Mouse (Mus musculus) urinary bladder, postnatal 4 days (tissue): ENCODE data around the gene Mrps10.
"Not testable (repeated sequence)": the region's sequence is repeated elsewhere in the genome, so short reads cannot be mapped to it uniquely, and the experiment has no call there.

Source experiments
- DNase-seq, 2 experiments: peaks; one replicate each; pipeline ENCODE4 v3.0.0; 2021 to 2022; ENCODE audit warnings: low spot score in 2 of 2

The Mrps10 gene

GRCm38 (mm10) chr17:47381917-47382316 lies 13.2 kb downstream of the Mrps10 start:
- no peak for DNase-seq

DNA sequence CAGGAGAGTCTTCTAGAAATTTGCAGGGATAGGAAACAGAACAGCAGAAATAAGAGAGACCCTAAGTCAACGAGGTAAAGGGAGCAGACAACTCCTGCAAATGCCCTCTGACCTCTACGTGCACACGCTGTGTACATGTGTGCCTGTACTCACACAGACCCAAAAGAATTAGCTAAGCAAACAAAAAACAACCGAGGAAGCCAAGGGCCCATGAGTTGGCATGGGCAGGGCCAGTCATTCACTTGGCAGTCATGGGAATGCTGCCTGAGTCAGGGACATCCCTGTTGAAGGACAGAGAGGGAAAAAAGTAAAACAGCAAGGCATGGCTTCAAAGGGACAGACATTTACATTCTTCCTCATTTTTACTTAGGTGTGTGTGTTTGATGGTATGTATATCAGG lies 14.6 kb downstream of the Mrps10 start:
- no peak for DNase-seq

DNA sequence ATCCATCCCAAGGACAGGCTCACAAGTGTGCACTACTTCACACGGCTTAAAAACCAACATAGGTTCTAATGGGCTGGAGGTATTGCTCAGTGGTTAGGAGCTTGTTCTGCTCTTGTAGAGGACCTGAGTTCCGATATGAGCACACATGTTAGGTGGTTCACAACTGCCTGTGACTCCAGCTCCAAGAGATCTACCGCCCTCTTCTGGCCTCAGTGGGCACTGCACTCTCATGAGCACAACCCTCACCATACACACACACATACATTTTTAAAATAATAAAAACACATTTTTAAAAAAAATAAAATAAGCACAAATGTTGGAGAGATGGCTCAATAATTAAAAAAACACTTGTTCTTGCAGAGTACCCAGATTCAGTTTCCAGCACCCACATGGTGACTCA lies 15.4 kb downstream of the Mrps10 start:
- DNase-seq = no peak

DNA sequence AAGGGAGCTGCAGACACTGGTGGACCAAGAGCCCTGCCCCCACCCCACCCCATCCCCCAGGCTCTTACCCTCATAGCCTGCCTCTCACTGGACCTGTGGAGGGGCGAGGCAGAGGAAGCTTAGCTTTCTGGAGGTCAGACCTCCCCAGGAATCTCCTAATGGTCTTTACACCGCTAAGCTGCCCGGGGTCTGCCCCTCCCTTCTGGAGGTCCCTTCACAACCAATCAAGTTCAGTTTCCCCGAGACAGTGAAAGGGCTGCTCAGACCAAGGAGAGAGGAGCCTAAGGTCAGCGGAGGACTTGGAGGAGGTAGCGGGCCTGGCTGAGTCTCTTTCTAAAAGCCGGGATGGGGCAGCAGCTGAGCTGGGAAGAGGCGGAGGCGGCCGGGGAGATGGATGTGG lies 16.5 kb downstream of the Mrps10 start, which contains the start of gene Guca1b:
Guca1b (plus strand) TSS at position 249 of the 400 bp plus-strand sequence.
- no peak for DNase-seq

DNA sequence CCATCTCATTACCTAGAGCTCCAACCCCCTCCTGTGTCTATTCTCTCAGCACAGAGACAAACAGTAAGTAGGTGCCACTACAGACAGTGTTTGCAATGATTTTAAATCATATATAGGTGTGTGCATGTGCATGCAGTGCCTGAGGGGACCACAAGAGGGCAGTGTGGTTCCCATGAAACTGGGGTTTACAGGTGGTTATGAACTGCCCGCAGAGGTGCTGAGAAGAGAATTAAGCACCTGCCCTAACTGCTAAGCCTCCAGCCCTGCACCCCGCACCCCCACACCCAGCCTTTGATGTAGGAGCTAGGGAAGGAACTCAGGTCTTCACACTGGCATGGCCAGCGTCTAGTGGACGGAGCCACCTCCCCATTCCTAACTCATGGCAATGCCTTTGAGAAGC lies 18.0 kb downstream of the Mrps10 start:
- DNase-seq = no peak

- no peak for DNase-seq
These were observed 25.7 kb downstream of the Mrps10 start for GRCm38 (mm10) chr17:47394223-47394869.

DNA sequence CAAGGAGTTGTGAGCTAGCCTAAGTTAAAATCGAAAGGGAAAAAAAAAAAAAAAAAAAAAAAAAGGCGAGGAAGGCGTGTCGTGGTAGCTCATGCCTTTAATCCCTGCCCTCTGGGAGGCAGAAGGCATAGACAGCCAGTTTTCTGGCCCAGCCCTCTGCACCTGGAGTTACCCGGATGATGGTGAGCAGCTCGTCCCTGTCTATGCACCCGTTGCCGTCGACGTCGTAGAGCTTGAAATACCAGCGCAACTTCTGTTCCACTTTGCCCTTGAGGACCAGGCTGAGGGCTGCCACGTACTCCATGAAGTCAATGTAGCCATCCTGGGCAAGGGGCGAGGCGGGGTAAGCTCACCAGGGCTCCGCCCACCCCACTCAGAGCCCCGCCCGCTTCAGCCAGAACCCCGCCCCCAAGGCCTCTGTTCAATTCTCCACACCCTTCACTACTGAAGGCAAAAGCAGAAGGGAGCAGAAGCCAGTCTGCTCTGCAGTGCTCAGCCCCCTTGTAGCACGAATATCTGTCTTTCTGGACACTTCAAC lies 26.8 kb downstream of the Mrps10 start:
- DNase-seq = peak; percentile 46 to 69

DNA sequence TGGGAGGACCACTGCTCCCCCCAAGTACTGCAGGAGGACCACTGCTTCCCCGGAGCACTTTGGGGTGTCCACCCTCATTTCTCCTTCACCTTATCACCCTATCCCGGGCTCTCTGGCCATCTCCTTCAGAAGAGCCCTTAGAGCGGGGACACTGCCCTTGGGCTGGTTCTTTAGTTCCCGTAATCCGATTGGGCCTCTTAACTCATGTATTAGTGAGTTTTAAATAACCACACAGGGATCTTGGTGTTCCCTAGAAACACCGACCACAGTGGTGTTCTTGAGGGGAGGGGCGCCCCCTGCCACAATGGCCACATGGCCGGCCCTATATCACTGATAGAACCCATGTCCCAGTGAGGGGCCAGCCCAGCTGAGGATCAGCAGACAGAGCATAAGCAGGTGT lies 30.4 kb downstream of the Mrps10 start:
- DNase-seq = no peak

DNA sequence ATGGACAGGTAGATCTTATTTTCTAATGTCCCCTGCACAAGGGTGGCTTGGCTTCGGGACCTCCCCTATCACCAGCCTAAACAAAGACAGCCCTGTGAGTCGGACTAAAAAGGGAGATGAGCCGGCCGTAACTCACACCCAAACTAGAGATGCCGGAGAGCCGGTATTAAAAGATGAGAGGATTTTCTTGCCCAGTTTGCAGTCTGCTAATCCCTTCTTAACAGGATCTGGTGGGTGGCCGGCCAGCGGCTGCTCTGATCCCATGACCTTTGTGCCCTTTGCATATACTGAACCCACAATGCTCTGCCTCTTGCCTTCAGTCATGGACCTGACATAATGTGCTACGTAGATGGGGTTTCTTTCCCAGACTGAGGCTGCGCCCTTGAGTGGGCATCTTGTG lies 31.8 kb downstream of the Mrps10 start, which contains the start of gene Guca1a:
Guca1a (minus strand) TSS at position 134 of the 400 bp plus-strand sequence.
- no peak for DNase-seq

GRCm38 (mm10) chr17:47407717-47408557 lies 39.2 kb downstream of the Mrps10 start:
- DNase-seq = no peak

GRCm38 (mm10) chr17:47408558-47408898 lies 39.8 kb downstream of the Mrps10 start:
- peak in 1 of 2 experiments; percentile 76 for DNase-seq

DNA sequence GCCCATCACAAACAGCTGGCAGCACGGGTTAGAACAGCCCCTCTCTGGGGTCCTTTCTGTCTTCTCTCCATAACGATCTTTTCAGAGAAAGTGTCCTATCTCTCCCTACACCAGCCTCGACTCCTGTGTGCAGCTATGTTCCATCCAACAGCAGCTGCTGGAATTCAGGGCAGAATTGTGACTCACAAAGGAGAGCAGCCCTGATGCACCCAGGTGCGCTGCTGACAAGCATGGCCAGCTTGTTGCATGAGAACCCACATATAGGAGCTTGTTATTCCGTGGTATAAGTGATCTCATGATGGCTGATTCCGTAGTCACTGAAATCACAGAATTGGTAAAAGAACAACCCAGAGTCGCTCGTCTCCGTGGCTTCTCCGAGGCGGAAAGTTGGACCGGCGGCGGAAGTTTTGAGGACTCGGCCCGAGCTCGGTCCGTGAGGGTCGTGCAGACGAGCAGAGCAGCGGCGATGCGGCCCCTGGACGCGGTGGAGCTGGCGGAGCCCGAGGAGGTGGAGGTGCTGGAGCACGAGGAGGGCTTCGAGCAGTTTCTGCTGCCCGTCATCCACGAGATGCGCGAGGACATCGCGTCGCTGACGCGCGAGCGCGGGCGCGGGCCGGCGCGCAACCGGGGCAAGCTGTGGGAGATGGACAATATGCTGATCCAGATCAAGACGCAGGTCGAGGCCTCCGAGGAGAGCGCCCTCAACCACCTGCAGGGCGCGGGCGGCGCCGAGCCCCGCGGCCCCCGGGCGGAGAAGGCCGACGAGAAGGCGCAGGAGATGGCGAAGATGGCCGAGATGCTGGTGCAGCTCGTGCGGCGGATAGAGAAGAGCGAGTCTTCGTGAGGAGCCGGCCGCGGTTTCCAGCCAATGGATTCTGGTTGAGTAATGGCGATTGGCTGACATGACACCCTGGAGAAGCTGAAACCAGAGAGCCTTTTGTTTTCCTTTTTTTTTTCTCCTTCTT lies 41.5 kb downstream of the Mrps10 start:
- not testable (repeated sequence) for DNase-seq

- no peak for DNase-seq
These were observed 51.5 kb downstream of the Mrps10 start for GRCm38 (mm10) chr17:47420195-47420594.

- no peak for DNase-seq
These were observed 52.9 kb downstream of the Mrps10 start for GRCm38 (mm10) chr17:47421566-47421965.

- DNase-seq = not testable (repeated sequence)
These were observed 53.9 kb downstream of the Mrps10 start for GRCm38 (mm10) chr17:47422616-47423015.

DNA sequence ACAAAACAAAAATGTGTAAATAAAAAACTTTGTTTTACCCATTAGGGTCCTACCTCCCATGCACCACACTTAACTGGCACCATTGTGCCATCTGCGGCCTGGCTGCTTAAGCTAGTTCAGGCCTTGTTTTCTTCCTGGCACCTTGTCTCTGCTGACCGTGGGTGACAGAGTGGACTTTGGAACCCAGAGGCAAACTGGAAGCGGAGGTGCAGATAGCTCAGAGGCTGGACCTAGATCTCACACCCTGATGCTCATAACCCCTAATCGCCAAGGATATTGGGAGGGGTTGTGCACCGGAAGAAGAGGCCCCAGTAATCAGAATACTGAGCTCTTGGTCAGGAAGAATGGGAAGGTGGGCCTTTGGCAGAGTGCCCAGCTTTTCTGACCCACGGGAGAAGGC lies 55.5 kb downstream of the Mrps10 start:
- no peak for DNase-seq

DNA sequence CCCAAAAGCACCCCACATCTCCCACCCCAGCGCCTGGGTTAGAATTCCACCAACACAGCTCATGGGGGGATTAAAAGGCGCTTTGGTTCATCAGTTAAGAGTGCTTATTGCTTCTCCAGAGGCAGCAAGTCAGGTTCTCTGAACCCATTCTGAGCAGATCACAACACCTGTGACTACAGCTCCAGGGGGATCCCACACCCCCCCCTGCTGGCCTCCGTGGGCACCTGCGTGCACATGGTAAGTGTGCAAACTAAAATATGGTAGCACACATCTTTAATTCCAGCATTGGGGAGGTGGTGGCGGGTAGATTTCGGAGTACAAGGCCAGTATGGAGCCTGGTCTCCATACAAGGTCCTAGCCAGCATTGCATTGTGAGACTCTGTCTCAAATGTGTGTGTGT lies 58.6 kb downstream of the Mrps10 start:
- DNase-seq = no peak

- no peak for DNase-seq
These were observed 60.2 kb downstream of the Mrps10 start for GRCm38 (mm10) chr17:47428831-47429304.

DNA sequence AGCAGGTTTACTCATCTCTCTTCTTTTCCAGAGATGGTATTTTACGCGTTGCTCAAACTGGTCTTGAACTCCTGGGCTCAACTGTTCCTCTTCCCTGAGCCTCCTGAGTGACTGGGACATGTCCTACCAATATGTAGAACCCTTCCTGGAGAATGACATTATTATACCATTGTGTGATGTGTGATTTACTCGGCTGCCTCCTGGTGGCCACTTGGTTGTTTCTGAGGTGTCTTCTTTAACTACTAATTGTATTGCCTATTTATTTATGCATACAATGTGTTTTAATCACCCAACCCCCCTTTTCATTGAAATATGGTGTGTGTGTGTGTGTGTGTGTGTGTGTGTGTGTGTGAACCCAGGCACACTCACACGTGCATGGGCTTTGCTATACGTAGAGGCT lies 62.1 kb downstream of the Mrps10 start:
- no peak for DNase-seq
